Mouse (Mus musculus): ENCODE results near the gene Slc25a40.

DNA sequence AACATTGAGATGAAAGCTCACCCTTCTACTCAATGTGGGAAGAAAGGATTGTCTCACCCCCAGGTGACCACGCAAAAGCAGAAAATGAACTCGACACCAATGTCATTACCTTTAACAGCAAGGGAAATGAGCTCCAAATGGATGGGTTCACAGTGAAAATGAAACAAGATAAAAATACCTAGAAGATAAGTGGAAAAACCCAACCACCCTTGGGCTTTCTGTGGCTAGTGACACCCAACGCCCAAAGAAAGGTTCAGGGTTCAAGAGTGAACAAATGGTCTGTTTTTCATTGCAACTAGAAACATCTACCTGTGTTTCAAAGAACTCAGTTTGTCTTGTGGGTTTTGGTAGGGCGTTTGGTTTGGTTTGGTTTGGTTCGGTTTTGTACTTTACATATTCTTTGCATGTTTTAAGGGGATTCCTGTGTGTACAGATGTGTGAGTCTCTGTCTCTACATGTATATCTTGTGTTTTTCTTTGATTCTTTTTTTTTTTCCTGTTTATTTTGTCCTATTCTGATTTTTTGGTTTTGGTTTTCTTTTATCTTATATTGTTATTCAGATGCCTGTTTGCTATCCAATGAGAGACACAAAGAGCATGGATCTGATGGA is 48.2 kb upstream of the Slc25a40 start:
- TF ChIP-seq POLR2A (IDR thresholded peaks at IDR 0.05; ENCODE audit: low read depth, low read length), result no peak
- no peak for TF ChIP-seq CTCF (IDR thresholded peaks at IDR 0.05; ENCODE audit: borderline replicate concordance, insufficient read depth, low read length)
